Mouse (Mus musculus): ENCODE data around the gene Fitm2. TPM values are rescaled to one million over a fixed set of nuclear protein-coding genes. Genes with fewer than 3 reads are reported as not detected.

Fitm2 gene
- total and polyA plus RNA-seq, 2 experiments: 19.5 to 19.8 TPM

- Histone ChIP-seq H3K27ac (replicated peaks; ENCODE audit: insufficient read depth, low read depth, low read length) (no peak overlapping the region), H3K36me3 (ENCODE audit: control insufficient read depth, insufficient read depth, low read length) (no peaks in the 10 kb centered on the region), H3K9ac (ENCODE audit: low read depth, low read length) (no peak overlapping the region), H3K79me2 (ENCODE audit: control insufficient read depth, insufficient read depth, low read length) (no peaks in the 10 kb centered on the region), H3K4me1 (ENCODE audit: control insufficient read depth, insufficient read depth, low read length) (no peaks in the 10 kb centered on the region), H3K4me3 (ENCODE audit: insufficient read depth, low read depth, low read length) (no peak overlapping the region), H3K27me3 (ENCODE audit: control insufficient read depth, insufficient read depth, low read length) (no peaks in the 10 kb centered on the region)
- DNase-seq (ENCODE audit: extremely low read depth, low read depth, low spot score): no peak
- WGBS: 89% methylated on average over 9 of the region's 9 CpGs
- TF ChIP-seq CTCF (IDR thresholded peaks at IDR 0.05; ENCODE audit: low read depth, low read length): no peak
- no peak for TF ChIP-seq POLR2A (IDR thresholded peaks at IDR 0.05; ENCODE audit: extremely low read depth, insufficient read depth, low read length)
Measured at GRCm38 (mm10) chr2:163431289-163431688, 41.1 kb downstream of the Fitm2 start.

GRCm38 (mm10) chr2:163428346-163429011, 44.0 kb downstream of the Fitm2 start:
- no peak overlapping the region for H3K27ac ChIP-seq (replicated peaks; ENCODE audit: insufficient read depth, low read depth, low read length)
- 62% methylated on average over 4 of the region's 4 CpGs for WGBS
- no peaks in the 10 kb centered on the region for H3K27me3 ChIP-seq (ENCODE audit: control insufficient read depth, insufficient read depth, low read length)

GRCm38 (mm10) chr2:163424597-163424996, 47.8 kb downstream of the Fitm2 start, which contains the start of gene Oser1:
Oser1 (minus strand) TSS chr2:163424697.
- Histone ChIP-seq H3K9ac (ENCODE audit: low read depth, low read length) (no peak within 1 kb of the TSS), H3K27me3 (ENCODE audit: control insufficient read depth, insufficient read depth, low read length) (no peaks in the 10 kb centered on the region), H3K79me2 (ENCODE audit: control insufficient read depth, insufficient read depth, low read length) (peaks cover 5% of the 10 kb centered on the region; the same call in 1 of the 2 replicates), H3K27ac (replicated peaks; ENCODE audit: insufficient read depth, low read depth, low read length) (no peak within 1 kb of the TSS), H3K36me3 (ENCODE audit: control insufficient read depth, insufficient read depth, low read length) (no peaks in the 10 kb centered on the region), H3K4me3 (ENCODE audit: insufficient read depth, low read depth, low read length) (no peak within 1 kb of the TSS), H3K4me1 (ENCODE audit: control insufficient read depth, insufficient read depth, low read length) (peaks cover 16% of the 10 kb centered on the region)
- 79% methylated on average over 6 of the region's 6 CpGs for WGBS
- no peak for TF ChIP-seq CTCF (IDR thresholded peaks at IDR 0.05; ENCODE audit: low read depth, low read length)
- no peak for TF ChIP-seq POLR2A (IDR thresholded peaks at IDR 0.05; ENCODE audit: extremely low read depth, insufficient read depth, low read length)
- no peak for DNase-seq (ENCODE audit: extremely low read depth, low read depth, low spot score)

More at GRCm38 (mm10) chr2:163428346-163429011, 44.0 kb downstream of the Fitm2 start:
- TF ChIP-seq POLR2A (IDR thresholded peaks at IDR 0.05; ENCODE audit: extremely low read depth, insufficient read depth, low read length): no peak
- no peak for TF ChIP-seq CTCF (IDR thresholded peaks at IDR 0.05; ENCODE audit: low read depth, low read length)
- Histone ChIP-seq H3K4me3 (ENCODE audit: insufficient read depth, low read depth, low read length) (no peak overlapping the region), H3K9ac (ENCODE audit: low read depth, low read length) (no peak overlapping the region), H3K79me2 (ENCODE audit: control insufficient read depth, insufficient read depth, low read length) (no peaks in the 10 kb centered on the region), H3K4me1 (ENCODE audit: control insufficient read depth, insufficient read depth, low read length) (peaks cover 4% of the 10 kb centered on the region; the same call in 1 of the 2 replicates), H3K36me3 (ENCODE audit: control insufficient read depth, insufficient read depth, low read length) (no peaks in the 10 kb centered on the region)
- no peak for DNase-seq (ENCODE audit: extremely low read depth, low read depth, low spot score)

GRCm38 (mm10) chr2:163422895-163423660, 49.4 kb downstream of the Fitm2 start:
- 57% methylated on average over 9 of the region's 9 CpGs for WGBS
- Histone ChIP-seq H3K36me3 (ENCODE audit: control insufficient read depth, insufficient read depth, low read length) (no peaks in the 10 kb centered on the region), H3K79me2 (ENCODE audit: control insufficient read depth, insufficient read depth, low read length) (peaks cover 9% of the 10 kb centered on the region; the same call in 1 of the 2 replicates), H3K4me1 (ENCODE audit: control insufficient read depth, insufficient read depth, low read length) (peaks cover 16% of the 10 kb centered on the region), H3K4me3 (ENCODE audit: insufficient read depth, low read depth, low read length) (no peak overlapping the region), H3K27me3 (ENCODE audit: control insufficient read depth, insufficient read depth, low read length) (no peaks in the 10 kb centered on the region), H3K9ac (ENCODE audit: low read depth, low read length) (no peak overlapping the region), H3K27ac (replicated peaks; ENCODE audit: insufficient read depth, low read depth, low read length) (peak overlapping the region; percentile 19; the same call in 1 of the 2 replicates)
- DNase-seq (ENCODE audit: extremely low read depth, low read depth, low spot score): peak; percentile 83
- no peak for TF ChIP-seq CTCF (IDR thresholded peaks at IDR 0.05; ENCODE audit: low read depth, low read length)
- no peak for TF ChIP-seq POLR2A (IDR thresholded peaks at IDR 0.05; ENCODE audit: extremely low read depth, insufficient read depth, low read length)

- TF ChIP-seq POLR2A (IDR thresholded peaks at IDR 0.05; ENCODE audit: extremely low read depth, insufficient read depth, low read length) (no peak), CTCF (IDR thresholded peaks at IDR 0.05; ENCODE audit: low read depth, low read length) (no peak)
- 19% methylated on average over 10 of the region's 10 CpGs for WGBS
- Histone ChIP-seq H3K36me3 (ENCODE audit: control insufficient read depth, insufficient read depth, low read length) (0 out of 2 replicates have a peak, but pooled peaks cover under 1% of the 10 kb centered on the region), H3K9ac (ENCODE audit: low read depth, low read length) (peak overlapping the region; percentile 56), H3K27me3 (ENCODE audit: control insufficient read depth, insufficient read depth, low read length) (no peaks in the 10 kb centered on the region), H3K79me2 (ENCODE audit: control insufficient read depth, insufficient read depth, low read length) (peaks cover 21% of the 10 kb centered on the region; the same call in 1 of the 2 replicates), H3K4me1 (ENCODE audit: control insufficient read depth, insufficient read depth, low read length) (peaks cover 22% of the 10 kb centered on the region), H3K4me3 (ENCODE audit: insufficient read depth, low read depth, low read length) (peak overlapping the region; percentile 81), H3K27ac (replicated peaks; ENCODE audit: insufficient read depth, low read depth, low read length) (no peak overlapping the region)
- DNase-seq (ENCODE audit: extremely low read depth, low read depth, low spot score): no peak
Measured at GRCm38 (mm10) chr2:163420366-163420886, 52.0 kb downstream of the Fitm2 start.

Data from liver, adult 2 months (tissue).